Mouse (Mus musculus) CH12.LX (cell line): Measurements from ENCODE around the gene Slc35f3. TPM values are rescaled to one million over a fixed set of nuclear protein-coding genes. Genes with fewer than 3 reads are reported as not detected.

Experiments used
- DNase-seq: peaks from one replicate; pipeline ENCODE4 v3.0.0-alpha.2; 2013; ENCODE audit errors: extremely low read depth
- H3K27ac ChIP-seq: 2 replicates; pipeline ENCODE4 v1.5.1; 2012; ENCODE audit warnings: low read depth, mild to moderate bottlenecking, control low read depth, moderate library complexity; ENCODE audit not compliant: insufficient read depth
- H3K27me3 ChIP-seq: replicated peaks from 2 replicates; pipeline ENCODE3; 2012; ENCODE audit warnings: inconsistent platforms
- H3K36me3 ChIP-seq, 2 experiments: replicated peaks in 1 of 2; 2 replicates each; pipeline versions ENCODE3 to v1.6.1; 2012; ENCODE audit warnings: inconsistent platforms in 1 of 2, low read length in 1 of 2, mild to moderate bottlenecking in 1 of 2, mixed read lengths in 1 of 2, moderate library complexity in 1 of 2; ENCODE audit not compliant: control insufficient read depth in 1 of 2, insufficient read depth in 1 of 2
- H3K4me1 ChIP-seq, 2 experiments: 2 replicates each; pipeline ENCODE4 v1.6.1; 2012; ENCODE audit warnings: inconsistent platforms in 1 of 2, moderate library complexity in 1 of 2; ENCODE audit not compliant: insufficient read depth in 2 of 2, control insufficient read depth in 1 of 2
- H3K4me2 ChIP-seq: 2 replicates; pipeline ENCODE4 v1.6.1; 2012; ENCODE audit warnings: low read depth, mild to moderate bottlenecking, control low read depth; ENCODE audit not compliant: poor library complexity, insufficient read depth, severe bottlenecking
- H3K4me3 ChIP-seq, 3 experiments: fragments of 150-350 bp in 1 of 3; sonication (generic) in 1 of 3; replicated peaks in 1 of 3; 2 replicates each; pipeline versions ENCODE3 to v1.5.1; 2011 to 2012; ENCODE audit warnings: low read depth in 2 of 3, low read length in 2 of 3, mild to moderate bottlenecking in 2 of 3, moderate library complexity in 2 of 3, control low read depth in 1 of 3, improper control_type of control experiment in 1 of 3, inconsistent platforms in 1 of 3, mixed read lengths in 1 of 3; ENCODE audit not compliant: poor library complexity in 1 of 3
- H3K79me2 ChIP-seq: replicated peaks from 2 replicates; pipeline ENCODE4 v1.6.1; 2012; ENCODE audit warnings: mild to moderate bottlenecking, moderate library complexity; ENCODE audit not compliant: control insufficient read depth, poor library complexity, insufficient read depth, severe bottlenecking; ENCODE audit errors: extremely low read depth
- H3K9ac ChIP-seq: 2 replicates; pipeline ENCODE4 v1.6.1; 2012; ENCODE audit warnings: low read depth, mild to moderate bottlenecking, control low read depth, moderate library complexity; ENCODE audit not compliant: insufficient read depth
- H3K9me3 ChIP-seq: replicated peaks from 2 replicates; pipeline ENCODE3; 2012; ENCODE audit warnings: low read length, inconsistent platforms, mixed read lengths
- BHLHE40 ChIP-seq: IDR thresholded peaks from 2 replicates; pipeline ENCODE4 v1.6.1; 2011; ENCODE audit warnings: mild to moderate bottlenecking, low read depth, low read length, improper control_type of control experiment
- CHD1 ChIP-seq: IDR thresholded peaks from 2 replicates; pipeline ENCODE4 v1.6.1; 2012; ENCODE audit warnings: low read depth, low read length, improper control_type of control experiment, inconsistent platforms
- E2F4 ChIP-seq: IDR thresholded peaks from 2 replicates; pipeline ENCODE4 v1.6.1; 2011; ENCODE audit warnings: low read depth, low read length, improper control_type of control experiment; ENCODE audit not compliant: insufficient replicate concordance
- EP300 ChIP-seq: IDR thresholded peaks from 2 replicates; pipeline ENCODE4 v1.6.1; 2011; ENCODE audit warnings: low read length, improper control_type of control experiment
- ETS1 ChIP-seq: conservative IDR thresholded peaks from 2 replicates; pipeline ENCODE4 v1.6.1; 2012; ENCODE audit warnings: low read depth, mild to moderate bottlenecking, inconsistent platforms, low read length, improper control_type of control experiment, moderate library complexity
- GABPA ChIP-seq: IDR thresholded peaks from 2 replicates; pipeline ENCODE4 v1.6.1; 2012; ENCODE audit warnings: low read depth, low read length, improper control_type of control experiment, inconsistent platforms; ENCODE audit not compliant: insufficient replicate concordance
- HCFC1 ChIP-seq: IDR thresholded peaks from 2 replicates; pipeline ENCODE4 v1.6.1; 2012; ENCODE audit warnings: low read depth, mild to moderate bottlenecking, inconsistent platforms, low read length, improper control_type of control experiment
- JUN ChIP-seq: IDR thresholded peaks from 2 replicates; pipeline ENCODE4 v1.6.1; 2011; ENCODE audit warnings: low read depth, mild to moderate bottlenecking, low read length, improper control_type of control experiment, moderate library complexity; ENCODE audit not compliant: insufficient read depth
- JUND ChIP-seq: conservative IDR thresholded peaks from 2 replicates; pipeline ENCODE4 v1.6.1; 2011; ENCODE audit warnings: low read depth, low read length, improper control_type of control experiment
- KAT2A ChIP-seq: IDR thresholded peaks from 2 replicates; pipeline ENCODE4 v1.6.1; 2012; ENCODE audit warnings: low read length, improper control_type of control experiment, inconsistent platforms; ENCODE audit not compliant: insufficient replicate concordance
- MAX ChIP-seq: IDR thresholded peaks from 2 replicates; pipeline ENCODE4 v1.6.1; 2011; ENCODE audit warnings: low read length, improper control_type of control experiment
- MAZ ChIP-seq: IDR thresholded peaks from 2 replicates; pipeline ENCODE4 v1.6.1; 2012; ENCODE audit warnings: low read depth, mild to moderate bottlenecking, inconsistent platforms, low read length, improper control_type of control experiment, moderate library complexity
- MXI1 ChIP-seq: IDR thresholded peaks from 2 replicates; pipeline ENCODE4 v1.6.1; 2011; ENCODE audit warnings: mild to moderate bottlenecking, low read depth, low read length, improper control_type of control experiment
- MYC ChIP-seq: IDR thresholded peaks from 2 replicates; pipeline ENCODE4 v1.6.1; 2011; ENCODE audit warnings: low read depth, mild to moderate bottlenecking, improper control_type of control experiment, low read length
- NRF1 ChIP-seq: IDR thresholded peaks from 2 replicates; pipeline ENCODE4 v1.6.1; 2014; ENCODE audit warnings: low read depth, mild to moderate bottlenecking, inconsistent platforms, low read length, improper control_type of control experiment, moderate library complexity
- POLR2A ChIP-seq: IDR thresholded peaks from 2 replicates; pipeline ENCODE4 v1.6.1; 2011; ENCODE audit warnings: low read depth, mild to moderate bottlenecking, improper control_type of control experiment, low read length
- RAD21 ChIP-seq: IDR thresholded peaks from 2 replicates; pipeline ENCODE4 v1.6.1; 2011; ENCODE audit warnings: low read depth, mild to moderate bottlenecking, low read length, improper control_type of control experiment, moderate library complexity
- SIN3A ChIP-seq: IDR thresholded peaks from 2 replicates; pipeline ENCODE4 v1.6.1; 2012; ENCODE audit warnings: low read length, improper control_type of control experiment, inconsistent platforms
- SMC3 ChIP-seq: IDR thresholded peaks from 2 replicates; pipeline ENCODE4 v1.6.1; 2011; ENCODE audit warnings: low read depth, low read length, improper control_type of control experiment
- TBP ChIP-seq: conservative IDR thresholded peaks from 2 replicates; pipeline ENCODE4 v1.6.1; 2011; ENCODE audit warnings: low read depth, low read length, improper control_type of control experiment
- TCF12 ChIP-seq: IDR thresholded peaks from 2 replicates; pipeline ENCODE4 v1.6.1; 2014; ENCODE audit warnings: low read depth, mild to moderate bottlenecking, inconsistent platforms, low read length, improper control_type of control experiment
- USF1 ChIP-seq: IDR thresholded peaks from 2 replicates; pipeline ENCODE4 v1.6.1; 2014; ENCODE audit warnings: low read depth, mild to moderate bottlenecking, inconsistent platforms, low read length, improper control_type of control experiment
- USF2 ChIP-seq: conservative IDR thresholded peaks from 2 replicates; pipeline ENCODE4 v1.6.1; 2011; ENCODE audit warnings: low read depth, low read length, improper control_type of control experiment
- ZC3H11A ChIP-seq: IDR thresholded peaks from 2 replicates; pipeline ENCODE4 v1.6.1; 2012; ENCODE audit warnings: low read depth, mild to moderate bottlenecking, inconsistent platforms, low read length, improper control_type of control experiment
- ZKSCAN1 ChIP-seq: IDR thresholded peaks from 2 replicates; pipeline ENCODE4 v1.6.1; 2012; ENCODE audit warnings: low read depth, inconsistent platforms, low read length, improper control_type of control experiment, borderline replicate concordance
- ZMIZ1 ChIP-seq: IDR thresholded peaks from 2 replicates; pipeline ENCODE4 v1.6.1; 2012; ENCODE audit warnings: low read depth, mild to moderate bottlenecking, inconsistent platforms, low read length, improper control_type of control experiment
- ZNF384 ChIP-seq: IDR thresholded peaks from 2 replicates; pipeline ENCODE4 v1.6.1; 2012; ENCODE audit warnings: low read depth, low read length, improper control_type of control experiment, inconsistent platforms
- dilution Hi-C: fragments of 300-500 bp; cut with MboI; formaldehyde crosslinking; loops from 2 replicates; pipeline ENCODE4 v1.14.3; 2020; ENCODE audit warnings: low sequenced_read_pairs; ENCODE audit not compliant: extremely low pct_unique_long_range_greater_than_20kb, extremely low pct_ligation_motif_present
- in situ Hi-C: fragments of 300-500 bp; cut with MboI; formaldehyde crosslinking; loops from 3 replicates; pipeline ENCODE4 v1.14.3; 2019; ENCODE audit warnings: low sequenced_read_pairs, low pct_ligation_motif_present, low pct_unique_long_range_greater_than_20kb, mixed read lengths
- polyA plus RNA-seq: library from polyadenylated mRNA; unstranded; fragments of >175 nt; gene quantifications from 2 replicates; pipeline ENCODE4 v1.2.1, GENCODE M21; 2012; ENCODE audit warnings: low read depth; ENCODE audit not compliant: insufficient read length
- total RNA-seq, 2 experiments: library from RNA; depleted of rRNA; stranded (reverse); fragments of 300-350 nt in 1 of 2; fragments of >200 nt in 1 of 2; gene quantifications; 2 replicates each; pipeline ENCODE4 v1.2.3; 2012 to 2014

The Slc35f3 gene
- total and polyA plus RNA-seq, 3 experiments = 0.20 TPM; not detected in 2

DNA sequence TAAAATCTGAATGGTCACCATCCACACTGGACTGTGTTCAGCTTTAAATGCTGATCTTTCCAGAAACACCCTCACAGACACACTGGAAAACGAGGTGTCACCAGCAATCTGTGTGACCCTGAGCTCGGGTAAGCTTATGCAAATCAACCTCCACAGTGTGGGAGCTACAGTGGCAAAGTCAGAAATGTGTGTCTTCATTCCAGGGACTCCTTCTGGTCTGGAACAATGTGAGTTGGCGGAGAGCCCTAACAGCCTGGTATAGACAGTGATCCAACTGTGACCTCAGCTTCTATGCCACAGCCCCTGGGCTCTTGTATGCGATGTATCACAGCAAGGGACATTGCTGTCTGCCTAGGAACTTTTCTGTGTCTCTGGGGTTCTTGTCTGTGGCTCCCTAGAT is 25.3 kb upstream of the Slc35f3 start:
- H3K27ac ChIP-seq = no peak overlapping the region
- H3K4me3 ChIP-seq = no peak overlapping the region
- dilution Hi-C loops = no loop called here
- no peaks in the 10 kb centered on the region for H3K79me2 ChIP-seq
- H3K4me2 ChIP-seq = no peak overlapping the region
- no peak for TF ChIP-seq GABPA
- no peak for TF ChIP-seq ZNF384
- no peak for TF ChIP-seq ZMIZ1
- TF ChIP-seq TCF12 = no peak
- TF ChIP-seq ZKSCAN1 = no peak
- no peak for TF ChIP-seq SMC3
- TF ChIP-seq MXI1 = no peak
- no peak for TF ChIP-seq POLR2A
- no peak for TF ChIP-seq EP300
- TF ChIP-seq ETS1 = no peak
- TF ChIP-seq SIN3A = no peak
- TF ChIP-seq USF2 = no peak
- no peak for TF ChIP-seq KAT2A
- H3K4me1 ChIP-seq = no peaks in the 10 kb centered on the region
- no peak overlapping the region for H3K9ac ChIP-seq
- no peaks in the 10 kb centered on the region for H3K36me3 ChIP-seq
- DNase-seq = no peak
- in situ Hi-C loops = loop anchor here (25.0 kb wide), 2 partner anchors 114 to 714 kb away; no protein-coding TSS in a partner anchor
- H3K9me3 ChIP-seq = no peaks in the 10 kb centered on the region
- peaks cover 68% of the 10 kb centered on the region for H3K27me3 ChIP-seq

DNA sequence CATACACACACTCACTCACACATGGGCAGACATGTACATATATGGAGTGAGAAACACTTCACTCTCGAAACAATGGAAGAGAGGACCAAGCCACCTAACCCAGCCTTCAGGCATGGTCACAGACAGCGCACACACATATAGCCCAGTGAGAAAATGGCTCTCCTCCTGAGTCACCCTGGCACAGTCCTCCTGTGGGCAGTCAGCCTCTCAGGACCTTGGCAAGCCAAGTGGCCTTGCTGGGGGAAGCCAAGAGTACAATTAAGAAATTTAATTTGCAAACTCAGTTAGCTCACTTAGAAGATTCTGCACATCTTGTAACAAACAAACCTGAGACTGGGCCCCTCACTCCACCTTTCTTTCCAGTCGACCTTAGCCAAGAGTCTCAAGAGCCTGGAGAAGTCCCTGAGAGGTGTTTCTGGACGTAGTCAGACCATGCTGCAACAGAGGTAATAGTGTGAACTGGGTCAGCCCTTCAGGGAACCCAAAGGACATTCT is 23.4 kb upstream of the Slc35f3 start:
- TF ChIP-seq USF1 (no peak), MXI1 (no peak), ZMIZ1 (no peak), RAD21 (no peak), JUN (no peak), MAX (no peak), JUND (no peak), CHD1 (no peak), EP300 (no peak), E2F4 (no peak), BHLHE40 (no peak), HCFC1 (no peak), ZNF384 (no peak), MAZ (no peak), MYC (no peak), TBP (no peak), TCF12 (no peak), ZC3H11A (no peak), NRF1 (no peak), ETS1 (no peak)
- Histone ChIP-seq H3K9me3 (no peaks in the 10 kb centered on the region), H3K27me3 (peaks cover 77% of the 10 kb centered on the region), H3K4me1 (no peaks in the 10 kb centered on the region), H3K9ac (no peak overlapping the region), H3K36me3 (no peaks in the 10 kb centered on the region), H3K4me2 (no peak overlapping the region), H3K79me2 (no peaks in the 10 kb centered on the region), H3K4me3 (no peak overlapping the region), H3K27ac (no peak overlapping the region)
- in situ Hi-C loops = loop anchor here (25.0 kb wide), 2 partner anchors 112 to 712 kb away; no protein-coding TSS in a partner anchor
- dilution Hi-C loops = no loop called here
- DNase-seq = no peak
